Mouse (Mus musculus): ENCODE data around the gene Zfp180. TPM values are rescaled to one million over a fixed set of nuclear protein-coding genes. Genes with fewer than 3 reads are reported as not detected.

Zfp180 gene
- total RNA-seq, 1 experiment from 2014 or later, result 22.3 TPM

Other genes starting within 250 kb of the Zfp180 start
- gene Vmn1r176, start 244.6 kb upstream of the Zfp180 start, total RNA-seq (2021), result not detected in 2 replicates
- gene Vmn1r177, start 215.5 kb upstream of the Zfp180 start, total RNA-seq (2021), result not detected in 2 replicates
- not detected in 2 replicates for gene Vmn1r178, start 189.9 kb upstream of the Zfp180 start, total RNA-seq (2021)
- not detected in 2 replicates for gene Vmn1r179, start 154.9 kb upstream of the Zfp180 start, total RNA-seq (2021)
- not detected in 2 replicates for gene Vmn1r180, start 131.3 kb upstream of the Zfp180 start, total RNA-seq (2021)
- not detected in 2 replicates for gene Vmn1r181, start 107.3 kb upstream of the Zfp180 start, total RNA-seq (2021)
- not detected in 2 replicates for gene V1rd19, start 80.2 kb upstream of the Zfp180 start, total RNA-seq (2021)
- not detected in 2 replicates for gene Vmn1r183, start 28.7 kb upstream of the Zfp180 start, total RNA-seq (2021)
- gene Zfp112, start 30.4 kb downstream of the Zfp180 start, total RNA-seq (2021), result 2.6 and 3.3 TPM in 2 replicates
- 7.3 and 9.2 TPM in 2 replicates for gene Zfp235, start 52.2 kb downstream of the Zfp180 start, total RNA-seq (2021)
- gene Zfp114, start 93.1 kb downstream of the Zfp180 start, total RNA-seq (2021), result 0.30 and 0.79 TPM in 2 replicates
- gene Zfp111, start 129.5 kb downstream of the Zfp180 start, total RNA-seq (2021), result 9.5 TPM in 2 replicates
- 2.7 and 3.0 TPM in 2 replicates for gene Zfp109, start 155.6 kb downstream of the Zfp180 start, total RNA-seq (2021)
- gene Zfp108, start 172.9 kb downstream of the Zfp180 start, total RNA-seq (2021), result 2.1 and 3.4 TPM in 2 replicates
- gene Zfp93, start 188.5 kb downstream of the Zfp180 start, total RNA-seq (2021), result 4.4 and 4.7 TPM in 2 replicates
- gene Zfp61, start 219.3 kb downstream of the Zfp180 start, total RNA-seq (2021), result 6.5 and 11.4 TPM in 2 replicates
- 3.8 and 5.4 TPM in 2 replicates for gene Zfp94, start 234.7 kb downstream of the Zfp180 start, total RNA-seq (2021)